Mouse (Mus musculus) embryonic facial prominence, embryonic 10.5 days (tissue): ENCODE measurements around the gene Vmn1r233. TPM values are rescaled to one million over a fixed set of nuclear protein-coding genes. Genes with fewer than 3 reads are reported as not detected.

Source experiments
- DNase-seq: peaks from one replicate; pipeline ENCODE4 v3.0.0-alpha.2; 2017; ENCODE audit warnings: low spot score
- H3K27ac ChIP-seq: fragments of 300-500 bp; sonication (generic); replicated peaks from 2 replicates; pipeline ENCODE4 v1.5.1; 2016; ENCODE audit warnings: mild to moderate bottlenecking
- H3K27me3 ChIP-seq: fragments of 300-500 bp; sonication (generic); replicated peaks from 2 replicates; pipeline ENCODE4 v1.6.1; 2016; ENCODE audit warnings: low read depth, mild to moderate bottlenecking; ENCODE audit not compliant: poor library complexity, severe bottlenecking
- H3K36me3 ChIP-seq: fragments of 300-500 bp; sonication (generic); replicated peaks from 2 replicates; pipeline ENCODE4 v1.6.1; 2016; ENCODE audit warnings: mild to moderate bottlenecking, moderate library complexity
- H3K4me1 ChIP-seq: fragments of 300-500 bp; sonication (generic); 2 replicates; pipeline ENCODE4 v1.6.1; 2016
- H3K4me3 ChIP-seq: fragments of 300-500 bp; sonication (generic); 2 replicates; pipeline ENCODE4 v1.5.1; 2016; ENCODE audit warnings: mild to moderate bottlenecking, moderate library complexity
- H3K9me3 ChIP-seq: fragments of 300-500 bp; sonication (generic); 2 replicates; pipeline ENCODE4 v1.6.1; 2016; ENCODE audit warnings: mild to moderate bottlenecking
- WGBS: fragments of 180-500 bp; shearing (Covaris S2); methylation state at CpG from one replicate; pipeline ENCODE4 v1.1.7; 2016; 5-methylcytosine and 5-hydroxymethylcytosine counted together
- polyA plus RNA-seq: library from polyadenylated mRNA; unstranded; fragments of >200 nt; fragmentation: Nextera tagmentation; extraction: Ambion mirVana; gene quantifications from 2 replicates; pipeline ENCODE4 v1.2.1, GENCODE M21; 2016

Gene Vmn1r233
- polyA plus RNA-seq: not detected in 2 replicates

GRCm38 (mm10) chr17:20996364-20996763 lies at the start of gene Vmn1r233:
TSS of gene Vmn1r233 (minus strand) at chr17:20996464.
- Histone ChIP-seq H3K9me3 (no peaks in the 10 kb centered on the region), H3K36me3 (no peaks in the 10 kb centered on the region), H3K27me3 (no peaks in the 10 kb centered on the region), H3K4me1 (no peaks in the 10 kb centered on the region), H3K27ac (no peak within 1 kb of the TSS), H3K4me3 (no peak within 1 kb of the TSS)
- DNase-seq: no peak

- WGBS: 83% methylated on average over 1 of the region's 1 CpGs
Measured at GRCm38 (mm10) chr17:21018410-21019080, 22.3 kb upstream of the Vmn1r233 start.

GRCm38 (mm10) chr17:21009726-21010125 lies 13.5 kb upstream of the Vmn1r233 start:
- no peak for DNase-seq
- peaks cover 10% of the 10 kb centered on the region for H3K4me1 ChIP-seq
- no peaks in the 10 kb centered on the region for H3K9me3 ChIP-seq
- 37% methylated on average over 1 of the region's 1 CpGs for WGBS
- peaks cover 30% of the 10 kb centered on the region for H3K36me3 ChIP-seq
- H3K27me3 ChIP-seq: no peaks in the 10 kb centered on the region
- H3K4me3 ChIP-seq: peak overlapping the region; percentile 91
- peak overlapping the region; percentile 92 for H3K27ac ChIP-seq

More at GRCm38 (mm10) chr17:21018410-21019080, 22.3 kb upstream of the Vmn1r233 start:
- Histone ChIP-seq H3K9me3 (no peaks in the 10 kb centered on the region), H3K4me3 (no peak overlapping the region), H3K36me3 (peaks cover 96% of the 10 kb centered on the region), H3K27ac (no peak overlapping the region), H3K27me3 (no peaks in the 10 kb centered on the region), H3K4me1 (no peaks in the 10 kb centered on the region)
- DNase-seq: no peak

- no peaks in the 10 kb centered on the region for H3K27me3 ChIP-seq
- H3K36me3 ChIP-seq: peaks cover 23% of the 10 kb centered on the region
- 6% methylated on average over 36 of the region's 36 CpGs for WGBS
- no peaks in the 10 kb centered on the region for H3K9me3 ChIP-seq
- peak; percentile 87 for DNase-seq
- H3K27ac ChIP-seq: peak within 1 kb of the TSS; percentile 92
- H3K4me3 ChIP-seq: peak within 1 kb of the TSS; percentile 91
- peaks cover 10% of the 10 kb centered on the region for H3K4me1 ChIP-seq
Measured at GRCm38 (mm10) chr17:21008382-21009331, 12.4 kb upstream of the Vmn1r233 start, which contains the start of gene Zfp160. TSS of gene Zfp160 (plus strand) at chr17:21008903.

GRCm38 (mm10) chr17:20993716-20994115 lies 2.5 kb downstream of the Vmn1r233 start:
- 82% methylated on average over 2 of the region's 2 CpGs for WGBS
- Histone ChIP-seq H3K4me1 (no peaks in the 10 kb centered on the region), H3K27ac (no peak overlapping the region), H3K4me3 (no peak overlapping the region), H3K36me3 (no peaks in the 10 kb centered on the region), H3K27me3 (no peaks in the 10 kb centered on the region), H3K9me3 (no peaks in the 10 kb centered on the region)
- DNase-seq: no peak

- H3K36me3 ChIP-seq: peaks cover 84% of the 10 kb centered on the region
- H3K9me3 ChIP-seq: no peaks in the 10 kb centered on the region
- no peaks in the 10 kb centered on the region for H3K27me3 ChIP-seq
- DNase-seq: no peak
- no peak overlapping the region for H3K4me3 ChIP-seq
- no peak overlapping the region for H3K27ac ChIP-seq
- H3K4me1 ChIP-seq: no peaks in the 10 kb centered on the region
Measured at GRCm38 (mm10) chr17:20966681-20967080, 29.6 kb downstream of the Vmn1r233 start.

GRCm38 (mm10) chr17:20965421-20965820 lies 30.8 kb downstream of the Vmn1r233 start:
- Histone ChIP-seq H3K27ac (no peak overlapping the region), H3K9me3 (no peaks in the 10 kb centered on the region), H3K27me3 (no peaks in the 10 kb centered on the region), H3K4me3 (no peak overlapping the region), H3K4me1 (no peaks in the 10 kb centered on the region), H3K36me3 (peaks cover 96% of the 10 kb centered on the region)
- 92% methylated on average over 4 of the region's 4 CpGs for WGBS
- DNase-seq: no peak

- Histone ChIP-seq H3K9me3 (no peaks in the 10 kb centered on the region), H3K36me3 (peaks cover 100% of the 10 kb centered on the region), H3K4me3 (no peak overlapping the region), H3K27me3 (no peaks in the 10 kb centered on the region), H3K27ac (no peak overlapping the region), H3K4me1 (no peaks in the 10 kb centered on the region)
- 96% methylated on average over 5 of the region's 5 CpGs for WGBS
- DNase-seq: no peak
Measured at GRCm38 (mm10) chr17:20960386-20960785, 35.9 kb downstream of the Vmn1r233 start.

- H3K27me3 ChIP-seq: no peaks in the 10 kb centered on the region
- H3K9me3 ChIP-seq: no peaks in the 10 kb centered on the region
- peak overlapping the region; percentile 94; the same call in 1 of the 2 replicates for H3K27ac ChIP-seq
- no peak for DNase-seq
- peak overlapping the region; percentile 82 for H3K4me3 ChIP-seq
- peaks cover 11% of the 10 kb centered on the region for H3K36me3 ChIP-seq
- peaks cover 21% of the 10 kb centered on the region for H3K4me1 ChIP-seq
Measured at GRCm38 (mm10) chr17:20946636-20947035, 49.6 kb downstream of the Vmn1r233 start.

- H3K9me3 ChIP-seq: no peaks in the 10 kb centered on the region
- no peaks in the 10 kb centered on the region for H3K27me3 ChIP-seq
- H3K36me3 ChIP-seq: peaks cover 6% of the 10 kb centered on the region
- peaks cover 21% of the 10 kb centered on the region for H3K4me1 ChIP-seq
- peak overlapping the region; percentile 94 for H3K27ac ChIP-seq
- peak overlapping the region; percentile 82 for H3K4me3 ChIP-seq
- no peak for DNase-seq
- under 1% methylated on average over 13 of the region's 13 CpGs for WGBS
Measured at GRCm38 (mm10) chr17:20946026-20946565, 50.2 kb downstream of the Vmn1r233 start.

GRCm38 (mm10) chr17:20944985-20945891 lies 51.0 kb downstream of the Vmn1r233 start, which contains the start of gene Ppp2r1a:
TSS of gene Ppp2r1a (plus strand) at chr17:20945311.
- H3K4me1 ChIP-seq: peaks cover 21% of the 10 kb centered on the region
- peak within 1 kb of the TSS; percentile 94 for H3K27ac ChIP-seq
- H3K36me3 ChIP-seq: no peaks in the 10 kb centered on the region; the same call in 1 of the 2 replicates
- H3K4me3 ChIP-seq: peak within 1 kb of the TSS; percentile 82
- under 1% methylated on average over 69 of the region's 69 CpGs for WGBS
- peak; percentile 97 for DNase-seq
- H3K27me3 ChIP-seq: no peaks in the 10 kb centered on the region
- no peaks in the 10 kb centered on the region for H3K9me3 ChIP-seq
